Mouse (Mus musculus) limb, embryonic 11.5 days (tissue): ENCODE measurements at regions not wholly inside any gene's neighbourhood (a gene's known extent, or its start where the extent isn't known, plus 50 kb on each side); places are given as distances from the start of the nearest gene placed in this dataset.

Experiments
- ATAC-seq: fragments of 200-750 bp; cut with Nextera tagmentation; 2 replicates; pipeline ENCODE4 v1.8.0; 2017; ENCODE audit warnings: low read depth; ENCODE audit not compliant: insufficient number of reproducible peaks, low FRiP score, low TSS enrichment
- DNase-seq: peaks from one replicate; pipeline ENCODE4 v3.0.0-alpha.2; 2015; ENCODE audit warnings: low spot score
- H3K27ac ChIP-seq: fragments of 300-500 bp; sonication (generic); replicated peaks from 2 replicates; pipeline ENCODE4 v1.5.1; 2014; ENCODE audit warnings: low read depth, mild to moderate bottlenecking, low read length
- H3K27me3 ChIP-seq: fragments of 300-500 bp; sonication (generic); 2 replicates; pipeline ENCODE4 v1.6.1; 2014; ENCODE audit warnings: mild to moderate bottlenecking, low read length, mixed read lengths; ENCODE audit not compliant: control insufficient read depth, insufficient read depth
- H3K36me3 ChIP-seq: fragments of 300-500 bp; sonication (generic); 2 replicates; pipeline ENCODE4 v1.6.1; 2014; ENCODE audit warnings: mild to moderate bottlenecking, low read length, moderate library complexity, mixed read lengths; ENCODE audit not compliant: control insufficient read depth, insufficient read depth
- H3K4me1 ChIP-seq: fragments of 300-500 bp; sonication (generic); 2 replicates; pipeline ENCODE4 v1.6.1; 2014; ENCODE audit warnings: low read length, mixed read lengths; ENCODE audit not compliant: control insufficient read depth, insufficient read depth
- H3K4me2 ChIP-seq: fragments of 300-500 bp; sonication (generic); 2 replicates; pipeline ENCODE4 v1.6.1; 2014; ENCODE audit warnings: low read depth, mild to moderate bottlenecking, moderate library complexity; ENCODE audit not compliant: severe bottlenecking
- H3K4me3 ChIP-seq: fragments of 300-500 bp; sonication (generic); 2 replicates; pipeline ENCODE4 v1.5.1; 2014; ENCODE audit warnings: low read depth, low read length
- H3K9ac ChIP-seq: fragments of 300-500 bp; sonication (generic); 2 replicates; pipeline ENCODE4 v1.6.1; 2014; ENCODE audit warnings: mild to moderate bottlenecking, low read length
- H3K9me3 ChIP-seq: fragments of 300-500 bp; sonication (generic); 2 replicates; pipeline ENCODE4 v1.6.1; 2016; ENCODE audit warnings: low read length; ENCODE audit not compliant: control insufficient read depth
- whole genome bisulfite sequencing: fragments of 180-500 bp; shearing (Covaris S2); extraction: QIAGEN DNeasy Blood & Tissue Kit; methylation state at CpG from one replicate; pipeline ENCODE4 v1.1.7; 2014; 5-methylcytosine and 5-hydroxymethylcytosine counted together

GRCm38 (mm10) chr13:26282291-26282690, 487.7 kb downstream of the Hdgfl1 start:
- H3K9ac ChIP-seq = no peak overlapping the region
- H3K27ac ChIP-seq = no peak overlapping the region
- H3K4me2 ChIP-seq = no peak overlapping the region
- DNase-seq (no peak), ATAC-seq (no peak)
- WGBS = 74% methylated on average over 3 of the region's 3 CpGs
- no peak overlapping the region for H3K4me3 ChIP-seq
- 0 out of 2 replicates have a peak, but pooled peaks cover 3% of the 10 kb centered on the region for H3K4me1 ChIP-seq
- no peaks in the 10 kb centered on the region for H3K27me3 ChIP-seq
- H3K36me3 ChIP-seq = no peaks in the 10 kb centered on the region
- H3K9me3 ChIP-seq = no peaks in the 10 kb centered on the region

- WGBS = 94% methylated on average over 3 of the region's 3 CpGs
- Histone ChIP-seq H3K4me1 (no peaks in the 10 kb centered on the region), H3K9me3 (no peaks in the 10 kb centered on the region), H3K4me3 (no peak overlapping the region), H3K4me2 (no peak overlapping the region), H3K27ac (no peak overlapping the region), H3K36me3 (no peaks in the 10 kb centered on the region), H3K27me3 (no peaks in the 10 kb centered on the region), H3K9ac (no peak overlapping the region)
- DNase-seq = no peak
- ATAC-seq = no peak
These were observed 497.1 kb downstream of the Hdgfl1 start for GRCm38 (mm10) chr13:26272850-26273249.

- ATAC-seq (no peak), DNase-seq (no peak)
- Histone ChIP-seq H3K27ac (no peak overlapping the region), H3K36me3 (no peaks in the 10 kb centered on the region), H3K27me3 (no peaks in the 10 kb centered on the region), H3K9ac (no peak overlapping the region), H3K4me3 (no peak overlapping the region), H3K9me3 (no peaks in the 10 kb centered on the region), H3K4me1 (no peaks in the 10 kb centered on the region), H3K4me2 (no peak overlapping the region)
- WGBS = 91% methylated on average over 2 of the region's 2 CpGs
These were observed 502.5 kb downstream of the Hdgfl1 start for GRCm38 (mm10) chr13:26267501-26267900.

- Histone ChIP-seq H3K4me1 (no peaks in the 10 kb centered on the region), H3K9me3 (no peaks in the 10 kb centered on the region), H3K36me3 (no peaks in the 10 kb centered on the region), H3K9ac (no peak overlapping the region), H3K4me2 (no peak overlapping the region), H3K27me3 (no peaks in the 10 kb centered on the region), H3K27ac (no peak overlapping the region), H3K4me3 (no peak overlapping the region)
- DNase-seq = no peak
- no peak for ATAC-seq
- WGBS = 77% methylated on average over 5 of the region's 5 CpGs
These were observed 534.0 kb downstream of the Hdgfl1 start for GRCm38 (mm10) chr13:26235941-26236340.

GRCm38 (mm10) chr13:26234703-26235102, 535.3 kb downstream of the Hdgfl1 start:
- ATAC-seq = no peak

GRCm38 (mm10) chr13:26217299-26217698, 552.7 kb downstream of the Hdgfl1 start:
- no peak for ATAC-seq
- H3K4me1 ChIP-seq = no peaks in the 10 kb centered on the region
- no peaks in the 10 kb centered on the region for H3K27me3 ChIP-seq
- H3K4me3 ChIP-seq = no peak overlapping the region
- DNase-seq = no peak
- no peak overlapping the region for H3K27ac ChIP-seq
- no peak overlapping the region for H3K4me2 ChIP-seq
- H3K9ac ChIP-seq = no peak overlapping the region
- H3K36me3 ChIP-seq = no peaks in the 10 kb centered on the region
- no peaks in the 10 kb centered on the region for H3K9me3 ChIP-seq
- 59% methylated on average over 3 of the region's 3 CpGs for WGBS

More at GRCm38 (mm10) chr13:26234703-26235102, 535.3 kb downstream of the Hdgfl1 start:
- no peak overlapping the region for H3K27ac ChIP-seq
- no peak overlapping the region for H3K4me3 ChIP-seq
- no peaks in the 10 kb centered on the region for H3K36me3 ChIP-seq
- WGBS = 85% methylated on average over 1 of the region's 1 CpGs
- no peaks in the 10 kb centered on the region for H3K4me1 ChIP-seq
- H3K9me3 ChIP-seq = no peaks in the 10 kb centered on the region
- no peak overlapping the region for H3K4me2 ChIP-seq
- DNase-seq = no peak
- H3K27me3 ChIP-seq = no peaks in the 10 kb centered on the region
- no peak overlapping the region for H3K9ac ChIP-seq

- DNase-seq (no peak), ATAC-seq (no peak)
- Histone ChIP-seq H3K4me2 (no peak overlapping the region), H3K27ac (no peak overlapping the region), H3K9ac (no peak overlapping the region), H3K4me1 (no peaks in the 10 kb centered on the region), H3K4me3 (no peak overlapping the region), H3K9me3 (no peaks in the 10 kb centered on the region), H3K27me3 (no peaks in the 10 kb centered on the region), H3K36me3 (no peaks in the 10 kb centered on the region)
These were observed 553.4 kb downstream of the Hdgfl1 start for GRCm38 (mm10) chr13:26216579-26216978.

GRCm38 (mm10) chr13:26205532-26206105, 564.3 kb downstream of the Hdgfl1 start:
- ATAC-seq = no peak
- no peaks in the 10 kb centered on the region for H3K4me1 ChIP-seq

GRCm38 (mm10) chr13:26194646-26195045, 575.3 kb downstream of the Hdgfl1 start:
- Histone ChIP-seq H3K9ac (no peak overlapping the region), H3K27me3 (no peaks in the 10 kb centered on the region), H3K4me1 (no peaks in the 10 kb centered on the region), H3K27ac (no peak overlapping the region), H3K36me3 (no peaks in the 10 kb centered on the region), H3K9me3 (no peaks in the 10 kb centered on the region), H3K4me3 (no peak overlapping the region), H3K4me2 (no peak overlapping the region)
- 80% methylated on average over 4 of the region's 4 CpGs for WGBS
- no peak for DNase-seq
- no peak for ATAC-seq

More at GRCm38 (mm10) chr13:26205532-26206105, 564.3 kb downstream of the Hdgfl1 start:
- Histone ChIP-seq H3K36me3 (no peaks in the 10 kb centered on the region), H3K4me2 (no peak overlapping the region), H3K27ac (no peak overlapping the region), H3K27me3 (no peaks in the 10 kb centered on the region), H3K4me3 (no peak overlapping the region), H3K9me3 (no peaks in the 10 kb centered on the region), H3K9ac (no peak overlapping the region)
- WGBS = 95% methylated on average over 1 of the region's 1 CpGs
- no peak for DNase-seq
